Mouse (Mus musculus): ENCODE measurements around the gene Shroom3. TPM values are rescaled to one million over a fixed set of nuclear protein-coding genes. Genes with fewer than 3 reads are reported as not detected.

The Shroom3 gene
- total and polyA plus RNA-seq, 3 experiments, result not detected

GRCm38 (mm10) chr5:92781082-92781481 is 97.8 kb downstream of the Shroom3 start:
- TF ChIP-seq CTCF (IDR thresholded peaks at IDR 0.05 in 2 of 3, conservative IDR thresholded peaks at IDR 0.05 in 1 of 3; ENCODE audit: control insufficient read depth in 1 of 3, insufficient read depth in 1 of 3, low read depth in 2 of 3, low read length in 3 of 3, poor library complexity in 1 of 3, severe bottlenecking in 1 of 3), result peak in 1 of 3 experiments; percentile 19; a peak in 2 of 6 replicates
- TF ChIP-seq NRF1 (IDR thresholded peaks at IDR 0.05; ENCODE audit: insufficient read depth, low read depth, low read length, poor library complexity, severe bottlenecking), result no peak
- Histone ChIP-seq H3K9me3 (replicated peaks; ENCODE audit: insufficient read depth, low read length) (no peaks in the 10 kb centered on the region), H3K4me1 (ENCODE audit: control insufficient read depth in 1 of 2, insufficient read depth in 2 of 2, low read length in 2 of 2) (no peaks in the 10 kb centered on the region), H3K36me3 (ENCODE audit: control insufficient read depth in 1 of 2, insufficient read depth in 2 of 2, low read length in 2 of 2) (no peaks in the 10 kb centered on the region), H3K79me2 (ENCODE audit: control insufficient read depth, insufficient read depth, low read length, poor library complexity) (no peaks in the 10 kb centered on the region), H3K27me3 (ENCODE audit: control insufficient read depth in 1 of 2, insufficient read depth in 2 of 2, low read length in 2 of 2) (no peaks in the 10 kb centered on the region), H3K27ac (ENCODE audit: control insufficient read depth, low read depth, low read length) (no peak overlapping the region), H3K4me3 (ENCODE audit: control insufficient read depth in 1 of 2, insufficient read depth in 1 of 2, low read depth in 2 of 2, low read length in 2 of 2) (no peak overlapping the region), H3K9ac (ENCODE audit: control insufficient read depth, low read depth, low read length, poor library complexity, severe bottlenecking) (no peak overlapping the region)
- DNase-seq (ENCODE audit: low read depth, low spot score), result no peak

DNA sequence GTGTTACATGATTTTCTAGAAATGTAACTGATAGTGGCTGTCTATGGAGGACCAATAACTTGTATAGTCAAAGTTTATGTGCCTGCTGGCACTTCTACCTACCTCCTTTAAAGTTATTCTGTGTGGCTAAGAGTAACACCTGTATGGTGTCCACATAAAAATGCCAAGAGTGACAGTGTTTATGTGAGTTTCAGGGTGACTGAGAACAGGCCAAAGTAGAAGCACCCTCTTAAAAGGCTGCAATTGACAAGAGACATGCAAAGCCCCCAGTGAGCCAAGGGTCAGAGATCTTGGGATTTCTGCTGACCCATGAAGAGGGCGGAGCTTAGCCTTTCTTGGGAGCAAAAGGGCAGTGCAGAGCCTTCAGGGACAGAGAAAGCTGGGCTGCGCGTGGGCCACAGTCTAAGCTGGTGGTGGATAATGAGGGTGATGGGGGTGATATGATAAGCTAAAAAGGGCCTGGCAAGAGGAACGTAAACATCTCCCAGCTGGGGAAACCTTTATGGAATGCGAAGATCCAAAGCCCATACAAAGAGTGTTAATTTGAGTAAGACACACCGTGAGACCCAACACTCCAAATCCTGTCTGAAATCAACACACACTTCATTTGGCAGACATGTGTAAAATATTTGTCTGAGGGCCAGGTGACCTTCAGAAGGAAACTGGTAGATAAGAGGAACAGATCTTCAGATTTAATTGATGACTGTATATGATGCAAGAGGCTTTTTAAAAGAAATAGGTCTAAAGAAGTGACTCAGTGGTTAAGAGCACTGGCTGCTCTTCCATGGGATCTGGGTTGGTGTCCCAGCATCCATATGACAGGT is 101.0 kb downstream of the Shroom3 start:
- TF ChIP-seq E2F4 (IDR thresholded peaks at IDR 0.05; ENCODE audit: borderline replicate concordance, low read depth, low read length) (no peak), CHD2 (IDR thresholded peaks at IDR 0.05; ENCODE audit: low read length) (no peak), MAX (IDR thresholded peaks at IDR 0.05; ENCODE audit: low read length) (no peak)
- H3K27ac ChIP-seq (ENCODE audit: control insufficient read depth, low read depth, low read length), result no peak overlapping the region

DNA sequence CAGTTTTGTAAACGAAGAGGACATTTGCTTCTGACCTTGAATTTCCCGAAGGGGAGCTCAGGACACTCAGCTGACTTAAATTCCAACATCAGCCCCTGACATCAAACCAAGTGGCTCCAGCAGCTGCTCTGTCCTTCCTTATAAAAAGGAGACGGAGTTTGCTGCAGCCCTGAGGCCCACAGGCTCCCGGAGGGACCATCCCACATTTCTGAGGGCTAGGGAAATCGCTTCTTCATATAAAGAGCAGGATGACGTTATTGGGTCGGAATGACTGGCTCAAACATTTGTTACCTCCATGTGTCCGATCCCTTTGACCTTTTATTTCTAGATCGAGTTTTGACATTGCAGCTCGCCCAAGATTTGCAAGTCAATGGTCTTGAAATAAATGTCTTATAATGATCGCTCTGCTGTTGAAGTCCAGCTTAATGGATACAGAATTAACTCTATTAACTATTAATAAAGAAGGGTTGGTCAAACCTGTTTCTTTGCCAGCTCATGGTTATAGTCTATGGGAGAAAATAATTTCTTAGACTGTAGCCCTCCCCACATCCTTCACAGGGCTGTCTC is 102.7 kb downstream of the Shroom3 start:
- no peak for DNase-seq (ENCODE audit: low read depth, low spot score)

More for the DNA sequence above, 101.0 kb downstream of the Shroom3 start:
- no peak overlapping the region for H3K9ac ChIP-seq (ENCODE audit: control insufficient read depth, low read depth, low read length, poor library complexity, severe bottlenecking)
- no peak for DNase-seq (ENCODE audit: low read depth, low spot score)
- no peaks in the 10 kb centered on the region for H3K36me3 ChIP-seq (ENCODE audit: control insufficient read depth in 1 of 2, insufficient read depth in 2 of 2, low read length in 2 of 2)
- H3K9me3 ChIP-seq (replicated peaks; ENCODE audit: insufficient read depth, low read length), result no peaks in the 10 kb centered on the region
- no peaks in the 10 kb centered on the region; a peak in 1 of 4 replicates for H3K27me3 ChIP-seq (ENCODE audit: control insufficient read depth in 1 of 2, insufficient read depth in 2 of 2, low read length in 2 of 2)
- H3K4me1 ChIP-seq (ENCODE audit: control insufficient read depth in 1 of 2, insufficient read depth in 2 of 2, low read length in 2 of 2), result no peaks in the 10 kb centered on the region
- no peaks in the 10 kb centered on the region for H3K79me2 ChIP-seq (ENCODE audit: control insufficient read depth, insufficient read depth, low read length, poor library complexity)
- H3K4me3 ChIP-seq (ENCODE audit: control insufficient read depth in 1 of 2, insufficient read depth in 1 of 2, low read depth in 2 of 2, low read length in 2 of 2), result no peak overlapping the region

More for the DNA sequence above, 102.7 kb downstream of the Shroom3 start:
- Histone ChIP-seq H3K9ac (ENCODE audit: control insufficient read depth, low read depth, low read length, poor library complexity, severe bottlenecking) (no peak overlapping the region), H3K4me1 (ENCODE audit: control insufficient read depth in 1 of 2, insufficient read depth in 2 of 2, low read length in 2 of 2) (no peaks in the 10 kb centered on the region), H3K79me2 (ENCODE audit: control insufficient read depth, insufficient read depth, low read length, poor library complexity) (no peaks in the 10 kb centered on the region), H3K9me3 (replicated peaks; ENCODE audit: insufficient read depth, low read length) (no peaks in the 10 kb centered on the region), H3K36me3 (ENCODE audit: control insufficient read depth in 1 of 2, insufficient read depth in 2 of 2, low read length in 2 of 2) (no peaks in the 10 kb centered on the region), H3K27ac (ENCODE audit: control insufficient read depth, low read depth, low read length) (no peak overlapping the region), H3K4me3 (ENCODE audit: control insufficient read depth in 1 of 2, insufficient read depth in 1 of 2, low read depth in 2 of 2, low read length in 2 of 2) (no peak overlapping the region), H3K27me3 (ENCODE audit: control insufficient read depth in 1 of 2, insufficient read depth in 2 of 2, low read length in 2 of 2) (no peaks in the 10 kb centered on the region; a peak in 1 of 4 replicates)
- TF ChIP-seq ELF1 (IDR thresholded peaks at IDR 0.05; ENCODE audit: low read depth, low read length) (no peak), RCOR1 (IDR thresholded peaks at IDR 0.05; ENCODE audit: low read depth, low read length) (no peak), KAT2A (conservative IDR thresholded peaks at IDR 0.05; ENCODE audit: low read depth, low read length) (no peak), TCF12 (IDR thresholded peaks at IDR 0.05; ENCODE audit: low read depth, low read length) (no peak), UBTF (IDR thresholded peaks at IDR 0.05; ENCODE audit: borderline replicate concordance, insufficient read depth, low read depth, low read length) (no peak), MEF2A (IDR thresholded peaks at IDR 0.05; ENCODE audit: extremely low read depth, insufficient replicate concordance, low read depth, low read length, poor library complexity, severe bottlenecking) (no peak), MAX (IDR thresholded peaks at IDR 0.05; ENCODE audit: low read length) (no peak)
